9 mouse cellular contexts compared by ENCODE assay signal in genomic region chr3:45380811-45381761, GRCm38 (mm10). TPM values are rescaled to one million over a fixed set of nuclear protein-coding genes. Genes with fewer than 3 reads are reported as not detected.
DNase-seq lines count a peak whose midpoint lies in the region; ATAC-seq and TF ChIP-seq lines count a peak whose summit lies in the region.
"Had no signal": no experiment of that assay in that cellular context is flagged by ENCODE, and none has a peak within 500 bp of the region (broad histone marks: within the 10 kb centered on the region; RNA-seq: fewer than 3 reads in every experiment).

No protein-coding gene starts in this region.

- H3K27ac ChIP-seq in liver, embryonic 11.5 days (ENCODE audit: low read depth, low read length), result no peak overlapping the region
- peak overlapping the region; percentile 66 for H3K27ac ChIP-seq in cortical plate, adult 2 months (ENCODE audit: insufficient read depth, low read length)
- peak overlapping the region; percentile 48 for H3K27ac ChIP-seq in forebrain, postnatal 0 days (ENCODE audit: low read depth, low read length)
- peak overlapping the region; percentile 64 for H3K27ac ChIP-seq in neural tube, embryonic 13.5 days (replicated peaks)

- H3K27me3 ChIP-seq in liver, embryonic 11.5 days (replicated peaks; ENCODE audit: control insufficient read depth, insufficient read depth, low read length), result peaks cover 67% of the 10 kb centered on the region
- no peaks in the 10 kb centered on the region for H3K27me3 ChIP-seq in forebrain, postnatal 0 days (ENCODE audit: insufficient read depth, low read length)
- no peaks in the 10 kb centered on the region for H3K27me3 ChIP-seq in neural tube, embryonic 13.5 days

- TF ChIP-seq CTCF in cortical plate, adult 2 months (IDR thresholded peaks at IDR 0.05; ENCODE audit: extremely low read depth, insufficient read depth, low read length), result no peak
- peak; percentile 59 for TF ChIP-seq CTCF in forebrain, postnatal 0 days (IDR thresholded peaks at IDR 0.05; ENCODE audit: low read depth)

- DNase-seq in liver, embryonic 11.5 days (ENCODE audit: low spot score), result peak; percentile 38
- no peak for DNase-seq in liver
- DNase-seq in forebrain, postnatal 0 days, result peak; percentile 58
- DNase-seq in left cerebral cortex, postnatal 36 days (ENCODE audit: low spot score in 2 of 2), result peak; percentile 55 to 63
- DNase-seq in urinary bladder, postnatal 25 days (ENCODE audit: low spot score), result no peak

- no peak overlapping the region for H3K9ac ChIP-seq in liver, embryonic 11.5 days (ENCODE audit: low read depth, low read length)
- H3K9ac ChIP-seq in forebrain, postnatal 0 days, result peak overlapping the region; percentile 70
- H3K9ac ChIP-seq in neural tube, embryonic 13.5 days, result peak overlapping the region; percentile 83

- peaks cover 2% of the 10 kb centered on the region for H3K4me1 ChIP-seq in liver, embryonic 11.5 days (replicated peaks; ENCODE audit: control insufficient read depth, insufficient read depth, low read length)
- H3K4me1 ChIP-seq in cortical plate, adult 2 months (ENCODE audit: control insufficient read depth, insufficient read depth, low read length), result no peaks in the 10 kb centered on the region
- peaks cover 5% of the 10 kb centered on the region; the same call in 1 of the 2 replicates for H3K4me1 ChIP-seq in forebrain, postnatal 0 days (ENCODE audit: insufficient read depth)
- H3K4me1 ChIP-seq in neural tube, embryonic 13.5 days (replicated peaks), result peaks cover 23% of the 10 kb centered on the region

- 0 out of 2 replicates have a peak, but pooled peaks have one; percentile 12 for TF ChIP-seq POLR2A in cortical plate, adult 2 months (IDR thresholded peaks at IDR 0.05; ENCODE audit: extremely low read depth, insufficient read depth, low read length)

- H3K4me2 ChIP-seq in liver, embryonic 11.5 days, result peak overlapping the region; percentile 81
- H3K4me2 ChIP-seq in forebrain, postnatal 0 days (ENCODE audit: low read depth), result peak overlapping the region; percentile 92
- H3K4me2 ChIP-seq in neural tube, embryonic 13.5 days, result peak overlapping the region; percentile 94

- intact Hi-C loops in left cerebral cortex, postnatal 36 days (cut with DNase I), result loop anchor here (10.0 kb wide), 1 partner anchor 954 kb away; no protein-coding TSS in a partner anchor

- H3K36me3 ChIP-seq in liver, embryonic 11.5 days (ENCODE audit: control insufficient read depth, insufficient read depth, low read length), result no peaks in the 10 kb centered on the region
- H3K36me3 ChIP-seq in forebrain, postnatal 0 days (ENCODE audit: insufficient read depth), result no peaks in the 10 kb centered on the region; the same call in 1 of the 2 replicates
- no peaks in the 10 kb centered on the region for H3K36me3 ChIP-seq in neural tube, embryonic 13.5 days

- H3K4me3 ChIP-seq in liver, embryonic 11.5 days (ENCODE audit: low read depth, low read length), result peak overlapping the region; percentile 47
- H3K4me3 ChIP-seq in cortical plate, adult 2 months (ENCODE audit: insufficient read depth, low read length), result peak overlapping the region; percentile 92
- H3K4me3 ChIP-seq in forebrain, postnatal 0 days (ENCODE audit: low read depth, low read length), result peak overlapping the region; percentile 79
- peak overlapping the region; percentile 72 for H3K4me3 ChIP-seq in neural tube, embryonic 13.5 days

- no peak for ATAC-seq in liver, embryonic 11.5 days (replicated peaks; ENCODE audit: low FRiP score)
- no peak for ATAC-seq in forebrain, postnatal 0 days
- no peak for ATAC-seq in neural tube, embryonic 13.5 days (ENCODE audit: low read depth)
- no peak for ATAC-seq in erythroblast, adult 5-6 weeks (replicated peaks; ENCODE audit: low FRiP score, poor library complexity, severe bottlenecking)

- no peaks in the 10 kb centered on the region for H3K9me3 ChIP-seq in liver, embryonic 11.5 days (ENCODE audit: control insufficient read depth, low read length)
- H3K9me3 ChIP-seq in forebrain, postnatal 0 days (ENCODE audit: low read length), result no peaks in the 10 kb centered on the region
- no peaks in the 10 kb centered on the region for H3K9me3 ChIP-seq in neural tube, embryonic 13.5 days

- WGBS in liver, embryonic 11.5 days, result under 1% methylated on average over 81 of the region's 82 CpGs
- WGBS in forebrain, postnatal 0 days, result under 1% methylated on average over 82 of the region's 82 CpGs
- WGBS in neural tube, embryonic 13.5 days, result under 1% methylated on average over 82 of the region's 82 CpGs

RNA-seq across cellular contexts. Expression of gene Pcdh10, which starts 2.9 kb away (rescaled TPM):
- 0.75 and 1.1 TPM in 2 replicates for polyA plus RNA-seq in liver, embryonic 11.5 days (2014; fragmentation: Nextera tagmentation; extraction: Ambion mirVana)
- polyA plus RNA-seq in cortical plate, adult 2 months (2012; rRNA removed), result 73.6 and 83.9 TPM in 2 replicates
- 105 and 123 TPM in 2 replicates for total RNA-seq in forebrain, postnatal 0 days (2014; rRNA removed)
- polyA plus RNA-seq in forebrain, postnatal 0 days (2015; fragmentation: Nextera tagmentation; extraction: Ambion mirVana), result 14.0 and 17.9 TPM in 2 replicates
- total RNA-seq in left cerebral cortex, postnatal 36 days (2021), result 100 to 1,000 TPM; 208 to 222 TPM
- 9.8 and 11.5 TPM in 2 replicates for polyA plus RNA-seq in neural tube, embryonic 13.5 days (2015; fragmentation: Nextera tagmentation; extraction: Ambion mirVana)
- total RNA-seq in erythroblast, adult 5-6 weeks (2015; ENCODE audit: low replicate concordance), result not detected in 2 replicates
- total RNA-seq in erythroblast, adult 5-6 weeks (2017; ENCODE audit: low replicate concordance), result 0.14 TPM in 1 of 2 replicates, not detected in the other
- total RNA-seq: common myeloid progenitor, adult 5-6 weeks had no signal

Comparison
In these comparisons a context has a peak if more than half of its experiments do, and no peak if none do; other contexts are left out.
1. DNase-seq: peak in liver, embryonic 11.5 days (single experiment), forebrain, postnatal 0 days (single experiment) and left cerebral cortex, postnatal 36 days (2 of 2); none in liver (single experiment) and urinary bladder, postnatal 25 days (single experiment).
2. Peak in every context shown above with its lines, with median percentiles within 50 percentile points of each other: H3K4me2 ChIP-seq and H3K4me3 ChIP-seq.